Mouse (Mus musculus) spleen, adult 2 months (tissue): ENCODE measurements at regions not wholly inside any gene's neighbourhood (a gene's known extent, or its start where the extent isn't known, plus 50 kb on each side); places are given as distances from the start of the nearest gene placed in this dataset.

Source experiments
- DNase-seq, 2 experiments: peaks; one replicate each; pipeline versions ENCODE4 v3.0.0 to v3.0.0-alpha.2; 2012 to 2021; ENCODE audit warnings: low spot score in 2 of 2, low read depth in 1 of 2
- H3K27ac ChIP-seq: fragments of 200-500 bp; 2 replicates; pipeline ENCODE4 v1.5.1; 2012; ENCODE audit warnings: low read length, inconsistent platforms; ENCODE audit not compliant: insufficient read depth
- H3K27me3 ChIP-seq: fragments of 200-500 bp; 2 replicates; pipeline ENCODE4 v1.6.1; 2012; ENCODE audit warnings: mild to moderate bottlenecking, moderate library complexity, low read length, inconsistent platforms; ENCODE audit not compliant: control insufficient read depth, insufficient read depth
- H3K36me3 ChIP-seq: fragments of 200-500 bp; 2 replicates; pipeline ENCODE4 v1.6.1; 2012; ENCODE audit warnings: mild to moderate bottlenecking, low read length, inconsistent platforms; ENCODE audit not compliant: control insufficient read depth, insufficient read depth
- H3K4me1 ChIP-seq: fragments of 200-500 bp; 2 replicates; pipeline ENCODE4 v1.6.1; 2011; ENCODE audit warnings: inconsistent platforms; ENCODE audit not compliant: control insufficient read depth, insufficient read depth, insufficient read length
- H3K4me3 ChIP-seq: fragments of 200-500 bp; 2 replicates; pipeline ENCODE4 v1.5.1; 2011; ENCODE audit warnings: mild to moderate bottlenecking, inconsistent platforms; ENCODE audit not compliant: insufficient read depth, insufficient read length; ENCODE audit errors: extremely low read depth
- CTCF ChIP-seq: fragments of 200-500 bp; IDR thresholded peaks from 2 replicates; pipeline ENCODE4 v1.5.1; 2011; ENCODE audit warnings: mild to moderate bottlenecking, inconsistent platforms; ENCODE audit not compliant: insufficient read depth, insufficient read length, insufficient replicate concordance; ENCODE audit errors: extremely low read depth
- POLR2A ChIP-seq: fragments of 200-500 bp; IDR thresholded peaks from 2 replicates; pipeline ENCODE4 v1.6.1; 2011; ENCODE audit warnings: low read depth, low read length, inconsistent platforms
- WGBS: fragments of 180-500 bp; shearing (Covaris S2); methylation state at CpG from one replicate; pipeline ENCODE4 v1.1.7; 2018; 5-methylcytosine and 5-hydroxymethylcytosine counted together

DNA sequence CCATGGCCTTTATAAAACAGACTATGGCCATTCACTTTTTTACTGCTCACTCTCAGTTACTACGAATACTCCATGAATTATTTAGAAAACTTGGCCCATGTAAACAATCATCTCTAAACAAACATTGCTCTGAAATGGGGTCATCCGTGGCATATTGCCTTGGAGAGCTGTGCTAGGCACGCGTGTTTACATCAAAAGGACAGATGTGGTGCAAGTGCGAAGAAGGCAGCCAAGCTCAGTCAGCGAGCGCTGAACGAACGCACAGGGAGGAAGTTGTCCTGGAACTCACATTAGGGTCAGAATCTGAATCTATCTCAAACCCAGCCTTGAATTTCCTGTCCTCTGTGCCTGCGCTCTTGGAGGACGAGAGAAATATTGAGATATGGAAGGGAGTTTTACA is 402.3 kb downstream of the Rapgef2 start:
- no peaks in the 10 kb centered on the region; the same call in 1 of the 2 replicates for H3K4me1 ChIP-seq
- WGBS: 91% methylated on average over 11 of the region's 11 CpGs
- TF ChIP-seq CTCF (no peak), POLR2A (no peak)
- no peaks in the 10 kb centered on the region for H3K27me3 ChIP-seq
- DNase-seq: no peak
- no peak overlapping the region for H3K4me3 ChIP-seq
- H3K36me3 ChIP-seq: no peaks in the 10 kb centered on the region
- H3K27ac ChIP-seq: no peak overlapping the region

DNA sequence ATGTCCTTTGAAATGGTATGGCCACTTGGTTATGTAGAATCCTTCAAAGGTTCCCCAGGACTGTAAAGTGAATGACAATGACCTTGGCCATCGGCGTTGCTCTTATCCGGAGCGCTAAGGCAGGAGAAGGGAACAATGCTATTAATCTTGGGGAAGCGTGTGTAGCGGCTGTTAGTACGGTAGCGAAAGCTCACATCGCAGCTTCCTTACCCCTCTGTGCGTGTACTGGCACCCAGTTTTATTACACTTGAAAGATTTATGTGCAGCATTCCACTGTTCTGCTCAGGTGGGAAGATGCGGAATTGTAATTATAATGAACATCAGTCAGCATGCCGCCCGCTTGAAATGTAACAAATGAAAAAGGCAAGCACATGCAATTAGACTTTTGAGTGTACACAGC is 406.2 kb downstream of the Rapgef2 start:
- Histone ChIP-seq H3K27me3 (no peaks in the 10 kb centered on the region), H3K4me3 (no peak overlapping the region), H3K4me1 (no peaks in the 10 kb centered on the region; the same call in 1 of the 2 replicates), H3K36me3 (no peaks in the 10 kb centered on the region), H3K27ac (no peak overlapping the region)
- 90% methylated on average over 13 of the region's 13 CpGs for WGBS
- DNase-seq: no peak
- TF ChIP-seq POLR2A: no peak

DNA sequence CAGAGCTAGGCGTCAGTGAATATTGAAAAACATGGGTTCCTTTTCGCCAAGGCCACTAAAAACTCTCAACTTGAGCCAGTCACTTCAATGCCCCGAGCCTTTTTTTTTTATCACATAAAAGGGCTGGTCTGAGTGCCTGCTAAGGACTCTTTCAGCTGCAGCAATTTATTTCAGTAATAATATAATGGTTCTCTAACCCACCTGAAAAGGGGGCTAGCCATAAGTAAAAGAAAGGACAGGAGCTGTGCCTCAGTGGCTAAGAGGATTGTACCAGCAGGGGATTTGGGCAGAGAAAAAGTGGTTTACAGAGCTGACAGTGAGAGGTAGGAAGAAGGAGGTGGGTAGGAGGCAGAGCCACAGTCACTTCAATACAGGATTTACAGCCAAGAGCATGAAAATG is 409.0 kb downstream of the Rapgef2 start:
- Histone ChIP-seq H3K4me1 (no peaks in the 10 kb centered on the region), H3K27me3 (no peaks in the 10 kb centered on the region), H3K27ac (no peak overlapping the region), H3K36me3 (no peaks in the 10 kb centered on the region), H3K4me3 (no peak overlapping the region)
- no peak for DNase-seq
- WGBS: 87% methylated on average over 3 of the region's 3 CpGs
- TF ChIP-seq POLR2A: no peak
- no peak for TF ChIP-seq CTCF

DNA sequence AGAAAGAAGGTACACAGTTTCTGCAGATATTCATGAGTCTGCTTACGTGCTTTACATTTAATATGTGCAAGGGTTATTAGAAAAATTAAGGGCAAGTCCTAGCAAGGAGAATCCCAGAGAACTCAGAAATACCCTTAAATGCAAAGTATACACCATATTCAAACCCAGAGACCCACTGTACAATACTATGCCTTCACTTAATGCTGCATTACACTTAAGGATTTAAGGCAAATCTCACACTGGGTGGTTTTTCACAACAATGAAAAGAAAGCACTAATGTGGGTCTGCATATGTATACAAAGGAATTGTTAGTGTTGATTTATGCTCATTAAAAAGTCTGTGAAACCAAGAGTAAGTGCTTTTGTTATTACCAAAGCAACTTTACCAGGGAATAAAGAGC is 419.4 kb downstream of the Rapgef2 start:
- no peaks in the 10 kb centered on the region for H3K36me3 ChIP-seq
- H3K4me3 ChIP-seq: no peak overlapping the region
- 80% methylated on average over 1 of the region's 1 CpGs for WGBS
- no peaks in the 10 kb centered on the region for H3K4me1 ChIP-seq
- no peak overlapping the region for H3K27ac ChIP-seq
- DNase-seq: no peak
- no peaks in the 10 kb centered on the region for H3K27me3 ChIP-seq
- TF ChIP-seq POLR2A (no peak), CTCF (no peak)

DNA sequence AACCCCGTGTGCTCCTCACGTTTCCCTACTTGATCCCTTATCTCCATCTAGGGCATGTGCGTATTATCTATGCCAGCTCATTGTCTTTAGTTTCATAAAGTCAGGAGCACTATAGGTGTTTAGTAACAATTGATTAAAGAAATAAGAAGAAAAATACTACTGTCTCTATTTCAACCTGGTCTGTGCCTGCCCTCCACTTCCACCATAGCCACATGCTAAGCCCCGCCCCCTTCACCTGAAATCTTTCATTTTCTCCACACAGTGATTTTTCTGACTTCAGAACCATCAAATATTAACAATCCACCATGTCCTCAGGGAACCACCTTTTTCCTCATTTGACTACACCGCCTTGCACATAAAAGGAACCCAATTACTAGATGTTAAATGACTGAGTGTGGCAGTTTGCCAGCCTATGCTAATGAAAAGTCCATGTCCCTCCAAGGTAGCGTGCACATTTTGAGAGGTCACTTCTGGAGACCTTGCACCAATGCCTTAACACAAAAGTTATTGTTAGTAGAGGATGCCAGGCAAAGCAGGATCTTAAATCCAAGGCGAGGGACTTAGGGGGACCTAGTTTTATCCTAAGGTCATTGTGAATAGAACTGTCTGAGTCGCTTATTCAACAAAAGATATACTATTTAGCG is 420.1 kb downstream of the Rapgef2 start:
- no peak overlapping the region for H3K4me3 ChIP-seq
- H3K27ac ChIP-seq: no peak overlapping the region
- WGBS: 86% methylated on average over 9 of the region's 9 CpGs
- no peaks in the 10 kb centered on the region for H3K27me3 ChIP-seq
- DNase-seq: no peak
- no peaks in the 10 kb centered on the region for H3K4me1 ChIP-seq
- no peaks in the 10 kb centered on the region for H3K36me3 ChIP-seq
- TF ChIP-seq CTCF (no peak), POLR2A (no peak)

DNA sequence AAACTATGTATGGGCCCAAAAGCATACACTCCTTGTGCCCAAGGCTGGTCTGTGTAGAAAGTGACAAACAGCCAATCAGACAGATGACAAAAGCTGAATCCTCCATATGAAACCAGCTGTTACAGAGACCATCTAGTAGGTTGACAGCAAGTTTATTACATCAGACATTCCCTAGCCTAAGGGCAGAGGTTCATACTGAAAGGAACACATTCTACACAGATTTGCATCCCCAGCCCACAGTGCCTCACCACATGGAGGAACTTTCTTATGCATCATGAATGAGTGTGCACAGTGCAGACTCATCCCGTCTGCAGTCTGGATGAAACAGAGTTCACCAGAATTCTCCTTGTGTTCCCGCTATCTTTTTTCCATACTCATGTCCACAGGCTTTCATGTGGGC is 423.3 kb downstream of the Rapgef2 start:
- no peak overlapping the region for H3K27ac ChIP-seq
- no peaks in the 10 kb centered on the region for H3K4me1 ChIP-seq
- no peaks in the 10 kb centered on the region for H3K27me3 ChIP-seq
- H3K36me3 ChIP-seq: no peaks in the 10 kb centered on the region
- no peak overlapping the region for H3K4me3 ChIP-seq
- no peak for DNase-seq
- WGBS: 91% methylated on average over 2 of the region's 2 CpGs
- no peak for TF ChIP-seq CTCF
- TF ChIP-seq POLR2A: no peak

DNA sequence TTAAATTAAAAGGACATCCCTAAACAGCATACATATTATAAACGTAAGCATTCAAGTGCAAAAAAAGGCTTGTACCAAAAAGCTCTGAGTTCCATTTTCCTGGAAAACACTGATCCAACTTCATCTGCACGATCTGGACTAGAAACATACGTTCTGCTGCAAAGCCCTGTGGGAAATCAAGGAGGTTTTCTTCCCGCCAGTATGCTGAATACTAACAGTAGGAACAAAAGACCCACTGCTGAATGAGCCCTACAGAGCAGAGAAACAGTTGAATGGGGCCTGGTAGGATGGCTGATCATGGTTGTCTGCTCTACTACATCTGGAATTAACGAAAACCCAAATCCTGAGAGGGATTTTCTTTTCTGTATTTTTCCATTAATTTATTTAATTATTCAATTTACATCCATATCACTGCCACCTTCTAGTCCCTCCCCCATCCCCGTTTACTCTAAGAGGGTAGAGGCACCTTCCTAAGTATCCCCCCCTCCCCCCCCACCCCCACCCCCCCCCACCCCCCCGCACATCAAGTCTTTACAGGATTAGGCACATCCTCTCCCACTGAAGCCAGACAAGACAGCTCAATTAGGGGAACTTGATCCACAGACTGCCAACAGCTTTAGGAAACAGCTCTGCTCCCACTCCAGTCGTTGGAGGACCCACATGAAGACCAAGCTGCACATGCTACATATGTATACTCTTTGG is 439.5 kb downstream of the Rapgef2 start:
- H3K4me3 ChIP-seq: no peak overlapping the region
- WGBS: 78% methylated on average over 8 of the region's 8 CpGs
- no peaks in the 10 kb centered on the region for H3K27me3 ChIP-seq
- no peak overlapping the region for H3K27ac ChIP-seq
- no peaks in the 10 kb centered on the region for H3K36me3 ChIP-seq
- DNase-seq: no peak
- TF ChIP-seq CTCF (no peak), POLR2A (no peak)
- H3K4me1 ChIP-seq: no peaks in the 10 kb centered on the region

DNA sequence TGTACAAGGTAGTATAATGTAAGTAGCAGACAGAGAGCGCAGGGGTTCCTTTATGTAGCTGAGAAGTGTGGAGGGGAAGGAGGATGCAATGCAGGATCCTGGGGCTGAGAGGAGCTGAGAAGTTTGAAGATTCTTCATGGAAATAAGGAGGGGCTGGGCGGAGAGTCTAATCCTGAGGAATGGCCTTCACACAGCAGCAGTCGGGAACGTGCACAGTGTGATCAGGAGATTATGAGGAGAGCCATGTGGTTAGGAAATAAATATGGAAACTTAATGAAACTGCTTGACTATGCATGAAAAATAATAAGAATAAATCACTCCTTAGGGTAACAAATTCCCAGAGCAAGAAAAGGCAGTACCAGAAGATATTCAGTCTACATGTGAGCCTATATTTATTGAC is 445.1 kb downstream of the Rapgef2 start:
- H3K27me3 ChIP-seq: no peaks in the 10 kb centered on the region
- no peak for TF ChIP-seq CTCF
- DNase-seq: no peak
- no peaks in the 10 kb centered on the region for H3K4me1 ChIP-seq
- no peak overlapping the region for H3K4me3 ChIP-seq
- whole genome bisulfite sequencing: 84% methylated on average over 4 of the region's 4 CpGs
- no peaks in the 10 kb centered on the region for H3K36me3 ChIP-seq
- H3K27ac ChIP-seq: no peak overlapping the region
